Mouse (Mus musculus) stomach, postnatal 0 days (tissue): Measurements from ENCODE around the gene Efcab7.

ENCODE experiments used
- CTCF ChIP-seq: IDR thresholded peaks from 2 replicates; pipeline ENCODE4 v1.5.1; 2016; ENCODE audit warnings: antibody characterized with exemption, low read depth, mild to moderate bottlenecking, moderate library complexity
- EP300 ChIP-seq: optimal IDR thresholded peaks from 2 replicates; pipeline ENCODE3; 2016; ENCODE audit warnings: antibody characterized with exemption

GRCm38 (mm10) chr4:99936278-99936677 lies 107.3 kb downstream of the Efcab7 start:
- no peak for TF ChIP-seq CTCF
- TF ChIP-seq EP300, result no peak
